Mouse (Mus musculus) CH12.LX (cell line): ENCODE measurements around the gene Msantd2. TPM values are rescaled to one million over a fixed set of nuclear protein-coding genes. Genes with fewer than 3 reads are reported as not detected.
A peak's percentile ranks its signal among the peaks of the same experiment; 100 is the strongest.

Experiments
- DNase-seq: peaks from one replicate; pipeline ENCODE4 v3.0.0-alpha.2; 2013; ENCODE audit errors: extremely low read depth
- H3K27ac ChIP-seq: 2 replicates; pipeline ENCODE4 v1.5.1; 2012; ENCODE audit warnings: low read depth, mild to moderate bottlenecking, control low read depth, moderate library complexity; ENCODE audit not compliant: insufficient read depth
- H3K27me3 ChIP-seq: replicated peaks from 2 replicates; pipeline ENCODE3; 2012; ENCODE audit warnings: inconsistent platforms
- H3K36me3 ChIP-seq, 2 experiments: replicated peaks in 1 of 2; 2 replicates each; pipeline versions ENCODE3 to v1.6.1; 2012; ENCODE audit warnings: inconsistent platforms in 1 of 2, low read length in 1 of 2, mild to moderate bottlenecking in 1 of 2, mixed read lengths in 1 of 2, moderate library complexity in 1 of 2; ENCODE audit not compliant: control insufficient read depth in 1 of 2, insufficient read depth in 1 of 2
- H3K4me1 ChIP-seq, 2 experiments: 2 replicates each; pipeline ENCODE4 v1.6.1; 2012; ENCODE audit warnings: inconsistent platforms in 1 of 2, moderate library complexity in 1 of 2; ENCODE audit not compliant: insufficient read depth in 2 of 2, control insufficient read depth in 1 of 2
- H3K4me2 ChIP-seq: 2 replicates; pipeline ENCODE4 v1.6.1; 2012; ENCODE audit warnings: low read depth, mild to moderate bottlenecking, control low read depth; ENCODE audit not compliant: poor library complexity, insufficient read depth, severe bottlenecking
- H3K4me3 ChIP-seq, 3 experiments: fragments of 150-350 bp in 1 of 3; sonication (generic) in 1 of 3; replicated peaks in 1 of 3; 2 replicates each; pipeline versions ENCODE3 to v1.5.1; 2011 to 2012; ENCODE audit warnings: low read depth in 2 of 3, low read length in 2 of 3, mild to moderate bottlenecking in 2 of 3, moderate library complexity in 2 of 3, control low read depth in 1 of 3, improper control_type of control experiment in 1 of 3, inconsistent platforms in 1 of 3, mixed read lengths in 1 of 3; ENCODE audit not compliant: poor library complexity in 1 of 3
- H3K79me2 ChIP-seq: replicated peaks from 2 replicates; pipeline ENCODE4 v1.6.1; 2012; ENCODE audit warnings: mild to moderate bottlenecking, moderate library complexity; ENCODE audit not compliant: control insufficient read depth, poor library complexity, insufficient read depth, severe bottlenecking; ENCODE audit errors: extremely low read depth
- H3K9ac ChIP-seq: 2 replicates; pipeline ENCODE4 v1.6.1; 2012; ENCODE audit warnings: low read depth, mild to moderate bottlenecking, control low read depth, moderate library complexity; ENCODE audit not compliant: insufficient read depth
- H3K9me3 ChIP-seq: replicated peaks from 2 replicates; pipeline ENCODE3; 2012; ENCODE audit warnings: low read length, inconsistent platforms, mixed read lengths
- CHD1 ChIP-seq: IDR thresholded peaks from 2 replicates; pipeline ENCODE4 v1.6.1; 2012; ENCODE audit warnings: low read depth, low read length, improper control_type of control experiment, inconsistent platforms
- CHD2 ChIP-seq: IDR thresholded peaks from 2 replicates; pipeline ENCODE4 v1.6.1; 2011; ENCODE audit warnings: low read length, improper control_type of control experiment
- CTCF ChIP-seq, 2 experiments: IDR thresholded peaks in 1 of 2; conservative IDR thresholded peaks in 1 of 2; 2 replicates each; pipeline ENCODE4 v1.5.1; 2011 to 2012; ENCODE audit warnings: low read depth in 2 of 2, low read length in 2 of 2, improper control_type of control experiment in 1 of 2, inconsistent platforms in 1 of 2, mild to moderate bottlenecking in 1 of 2, moderate library complexity in 1 of 2
- E2F4 ChIP-seq: IDR thresholded peaks from 2 replicates; pipeline ENCODE4 v1.6.1; 2011; ENCODE audit warnings: low read depth, low read length, improper control_type of control experiment; ENCODE audit not compliant: insufficient replicate concordance
- ETS1 ChIP-seq: conservative IDR thresholded peaks from 2 replicates; pipeline ENCODE4 v1.6.1; 2012; ENCODE audit warnings: low read depth, mild to moderate bottlenecking, inconsistent platforms, low read length, improper control_type of control experiment, moderate library complexity
- HCFC1 ChIP-seq: IDR thresholded peaks from 2 replicates; pipeline ENCODE4 v1.6.1; 2012; ENCODE audit warnings: low read depth, mild to moderate bottlenecking, inconsistent platforms, low read length, improper control_type of control experiment
- IRF4 ChIP-seq: IDR thresholded peaks from 2 replicates; pipeline ENCODE4 v1.6.1; 2014; ENCODE audit warnings: low read depth, mild to moderate bottlenecking, inconsistent platforms, low read length, improper control_type of control experiment
- MAFK ChIP-seq: IDR thresholded peaks from 2 replicates; pipeline ENCODE4 v1.6.1; 2011; ENCODE audit warnings: low read length, improper control_type of control experiment; ENCODE audit not compliant: insufficient replicate concordance
- MAX ChIP-seq: IDR thresholded peaks from 2 replicates; pipeline ENCODE4 v1.6.1; 2011; ENCODE audit warnings: low read length, improper control_type of control experiment
- MAZ ChIP-seq: IDR thresholded peaks from 2 replicates; pipeline ENCODE4 v1.6.1; 2012; ENCODE audit warnings: low read depth, mild to moderate bottlenecking, inconsistent platforms, low read length, improper control_type of control experiment, moderate library complexity
- MEF2A ChIP-seq: IDR thresholded peaks from 2 replicates; pipeline ENCODE4 v1.6.1; 2014; ENCODE audit warnings: low read depth, mild to moderate bottlenecking, inconsistent platforms, low read length, improper control_type of control experiment, borderline replicate concordance
- POLR2A ChIP-seq: IDR thresholded peaks from 2 replicates; pipeline ENCODE4 v1.6.1; 2011; ENCODE audit warnings: low read depth, mild to moderate bottlenecking, improper control_type of control experiment, low read length
- RCOR1 ChIP-seq: conservative IDR thresholded peaks from 2 replicates; pipeline ENCODE4 v1.6.1; 2012; ENCODE audit warnings: low read depth, mild to moderate bottlenecking, inconsistent platforms, low read length, improper control_type of control experiment
- SIN3A ChIP-seq: IDR thresholded peaks from 2 replicates; pipeline ENCODE4 v1.6.1; 2012; ENCODE audit warnings: low read length, improper control_type of control experiment, inconsistent platforms
- TBP ChIP-seq: conservative IDR thresholded peaks from 2 replicates; pipeline ENCODE4 v1.6.1; 2011; ENCODE audit warnings: low read depth, low read length, improper control_type of control experiment
- ZKSCAN1 ChIP-seq: IDR thresholded peaks from 2 replicates; pipeline ENCODE4 v1.6.1; 2012; ENCODE audit warnings: low read depth, inconsistent platforms, low read length, improper control_type of control experiment, borderline replicate concordance
- ZNF384 ChIP-seq: IDR thresholded peaks from 2 replicates; pipeline ENCODE4 v1.6.1; 2012; ENCODE audit warnings: low read depth, low read length, improper control_type of control experiment, inconsistent platforms
- dilution Hi-C: fragments of 300-500 bp; cut with MboI; formaldehyde crosslinking; loops from 2 replicates; pipeline ENCODE4 v1.14.3; 2020; ENCODE audit warnings: low sequenced_read_pairs; ENCODE audit not compliant: extremely low pct_unique_long_range_greater_than_20kb, extremely low pct_ligation_motif_present
- in situ Hi-C: fragments of 300-500 bp; cut with MboI; formaldehyde crosslinking; loops from 3 replicates; pipeline ENCODE4 v1.14.3; 2019; ENCODE audit warnings: low sequenced_read_pairs, low pct_ligation_motif_present, low pct_unique_long_range_greater_than_20kb, mixed read lengths
- polyA plus RNA-seq: library from polyadenylated mRNA; unstranded; fragments of >175 nt; gene quantifications from 2 replicates; pipeline ENCODE4 v1.2.1, GENCODE M21; 2012; ENCODE audit warnings: low read depth; ENCODE audit not compliant: insufficient read length
- total RNA-seq, 2 experiments: library from RNA; depleted of rRNA; stranded (reverse); fragments of 300-350 nt in 1 of 2; fragments of >200 nt in 1 of 2; gene quantifications; 2 replicates each; pipeline ENCODE4 v1.2.3; 2012 to 2014

Msantd2 gene
- total and polyA plus RNA-seq, 3 experiments: 11.9 to 16.8 (median 13.8) TPM

- dilution Hi-C loops: no loop called here
- H3K4me1 ChIP-seq: peaks cover 0 to 6% of the 10 kb centered on the region in 2 experiments; a peak in 2 of 4 replicates
- no peak overlapping the region for H3K9ac ChIP-seq
- no peak overlapping the region for H3K27ac ChIP-seq
- TF ChIP-seq CHD1: no peak
- peak; percentile 66; the same call in 1 of the 2 replicates for TF ChIP-seq MAFK
- peak in 1 of 2 experiments; percentile 32; a peak in 1 of 4 replicates for TF ChIP-seq CTCF (conservative IDR thresholded peaks at IDR 0.05 in 1 of 2, IDR thresholded peaks at IDR 0.05 in 1 of 2; ENCODE audit: low read depth in 2 of 2, low read length in 2 of 2)
- TF ChIP-seq, all 38 proteins: peak for 2
- no peaks in the 10 kb centered on the region for H3K36me3 ChIP-seq
- H3K27me3 ChIP-seq: no peaks in the 10 kb centered on the region
- H3K9me3 ChIP-seq: peaks cover 2% of the 10 kb centered on the region
- no peak overlapping the region for H3K4me3 ChIP-seq
- H3K79me2 ChIP-seq: no peaks in the 10 kb centered on the region
- H3K4me2 ChIP-seq: no peak overlapping the region
- peak; percentile 21 for DNase-seq
- in situ Hi-C loops: loop anchor here (5.0 kb wide), 1 partner anchor 149 kb away; no protein-coding TSS in a partner anchor
Observed at GRCm38 (mm10) chr9:37473611-37474125, 15.5 kb upstream of the Msantd2 start.

- Histone ChIP-seq H3K4me1 (peaks cover 0 to 6% of the 10 kb centered on the region in 2 experiments; a peak in 2 of 4 replicates), H3K9me3 (peaks cover 2% of the 10 kb centered on the region), H3K4me3 (no peak overlapping the region), H3K4me2 (no peak overlapping the region; the same call in 1 of the 2 replicates), H3K9ac (no peak overlapping the region), H3K27me3 (no peaks in the 10 kb centered on the region), H3K27ac (no peak overlapping the region), H3K36me3 (no peaks in the 10 kb centered on the region), H3K79me2 (no peaks in the 10 kb centered on the region)
- TF ChIP-seq ZNF384 (no peak), CHD2 (no peak), IRF4 (no peak), TBP (no peak), MEF2A (no peak), SIN3A (no peak), MAX (no peak), HCFC1 (no peak), ETS1 (no peak), MAZ (no peak), E2F4 (no peak), CHD1 (no peak), POLR2A (no peak), ZKSCAN1 (no peak), RCOR1 (no peak)
- DNase-seq: no peak
- dilution Hi-C loops: no loop called here
- in situ Hi-C loops: loop anchor here (5.0 kb wide), 1 partner anchor 147 kb away; no protein-coding TSS in a partner anchor
Observed at GRCm38 (mm10) chr9:37474923-37475322, 14.2 kb upstream of the Msantd2 start.
